Mouse (Mus musculus) activated CD4-positive, CD25-positive, alpha-beta regulatory T cell, adult 4 months (primary cell): ENCODE measurements around the gene Ambra1. TPM values are rescaled to one million over a fixed set of nuclear protein-coding genes. Genes with fewer than 3 reads are reported as not detected.

Experiments
- ATAC-seq: one replicate; pipeline ENCODE4 v1.8.0; 2017
- polyA plus RNA-seq, 2 experiments: library from polyadenylated mRNA; unstranded; fragments of 100-300 nt; shearing (Covaris generic); gene quantifications; one replicate each; pipeline ENCODE4 v1.2.1; 2017

Gene Ambra1
- polyA plus RNA-seq, 2 experiments from 2014 or later, result 22.4 to 29.1 TPM

GRCm38 (mm10) chr2:91939303-91939935 lies 209.5 kb downstream of the Ambra1 start:
- ATAC-seq, result no peak

GRCm38 (mm10) chr2:91942356-91942755 lies 212.4 kb downstream of the Ambra1 start:
- ATAC-seq, result no peak

GRCm38 (mm10) chr2:91944170-91944950 lies 214.4 kb downstream of the Ambra1 start:
- peak; percentile 70 for ATAC-seq

GRCm38 (mm10) chr2:91945483-91945882 lies 215.5 kb downstream of the Ambra1 start, which contains the start of gene Gm9821:
Gene Gm9821, plus strand, starts transcription at chr2:91945703.
- ATAC-seq, result no peak

- no peak for ATAC-seq
Measured at GRCm38 (mm10) chr2:91946836-91947235, 216.9 kb downstream of the Ambra1 start.

- peak; percentile 7 for ATAC-seq
Measured at GRCm38 (mm10) chr2:91947397-91948150, 217.6 kb downstream of the Ambra1 start.

- ATAC-seq, result no peak
Measured at GRCm38 (mm10) chr2:91948151-91948509, 218.2 kb downstream of the Ambra1 start.

GRCm38 (mm10) chr2:91948792-91949241 lies 218.9 kb downstream of the Ambra1 start:
- ATAC-seq, result no peak

- no peak for ATAC-seq
Measured at GRCm38 (mm10) chr2:91949411-91950274, 219.7 kb downstream of the Ambra1 start.

GRCm38 (mm10) chr2:91950275-91951085 lies 220.5 kb downstream of the Ambra1 start:
- ATAC-seq, result peak; percentile 84

GRCm38 (mm10) chr2:91953825-91954224 lies 223.9 kb downstream of the Ambra1 start:
- ATAC-seq, result no peak

- ATAC-seq, result no peak
Measured at GRCm38 (mm10) chr2:91955121-91955591, 225.2 kb downstream of the Ambra1 start.

GRCm38 (mm10) chr2:91955875-91956274 lies 225.9 kb downstream of the Ambra1 start:
- ATAC-seq, result no peak

GRCm38 (mm10) chr2:91957096-91957495 lies 227.2 kb downstream of the Ambra1 start:
- ATAC-seq, result peak; percentile 69

- ATAC-seq, result no peak
Measured at GRCm38 (mm10) chr2:91958049-91958448, 228.1 kb downstream of the Ambra1 start.

- ATAC-seq, result no peak
Measured at GRCm38 (mm10) chr2:91958701-91959457, 228.9 kb downstream of the Ambra1 start.

- ATAC-seq, result no peak
Measured at GRCm38 (mm10) chr2:91959544-91960410, 229.8 kb downstream of the Ambra1 start.

- ATAC-seq, result no peak
Measured at GRCm38 (mm10) chr2:91960459-91960858, 230.5 kb downstream of the Ambra1 start.
